Mouse (Mus musculus) heart, adult 2 months (tissue): ENCODE results near the gene Gm3072. TPM values are rescaled to one million over a fixed set of nuclear protein-coding genes. Genes with fewer than 3 reads are reported as not detected.
"Not testable (repeated sequence)": the region's sequence is repeated elsewhere in the genome, so short reads cannot be mapped to it uniquely, and the experiment has no call there.

Source experiments
- DNase-seq, 2 experiments: peaks; one replicate each; pipeline ENCODE4 v3.0.0; 2021
- H3K27ac ChIP-seq: fragments of 200-600 bp; 2 replicates; pipeline ENCODE4 v1.8.1; 2022
- H3K27me3 ChIP-seq: fragments of 200-500 bp; 2 replicates; pipeline ENCODE4 v1.6.1; 2012; ENCODE audit warnings: mild to moderate bottlenecking, low read length, inconsistent platforms, mixed read lengths; ENCODE audit not compliant: control insufficient read depth, insufficient read depth
- H3K36me3 ChIP-seq: fragments of 200-500 bp; 2 replicates; pipeline ENCODE4 v1.6.1; 2012; ENCODE audit warnings: low read length, inconsistent platforms; ENCODE audit not compliant: control insufficient read depth, insufficient read depth
- H3K4me1 ChIP-seq: fragments of 200-500 bp; 2 replicates; pipeline ENCODE4 v1.6.1; 2011; ENCODE audit warnings: low read length; ENCODE audit not compliant: control insufficient read depth, insufficient read depth
- H3K4me3 ChIP-seq: fragments of 200-600 bp; 2 replicates; pipeline ENCODE4 v1.8.1; 2022
- H3K79me2 ChIP-seq: fragments of 200-500 bp; replicated peaks from 2 replicates; pipeline ENCODE4 v1.6.1; 2012; ENCODE audit warnings: mild to moderate bottlenecking, inconsistent platforms, low read length, moderate library complexity, mixed read lengths; ENCODE audit not compliant: control insufficient read depth, insufficient read depth
- H3K9ac ChIP-seq: fragments of 200-500 bp; 2 replicates; pipeline ENCODE4 v1.6.1; 2012; ENCODE audit warnings: low read depth, mild to moderate bottlenecking, control low read depth, inconsistent platforms, low read length, mixed read lengths
- WGBS: fragments of 180-500 bp; shearing (Covaris S2); methylation state at CpG from one replicate; pipeline ENCODE4 v1.1.7; 2018; 5-methylcytosine and 5-hydroxymethylcytosine counted together
- intact Hi-C: fragments of 180-260 bp; cut with DNase I; formaldehyde crosslinking; loops from one replicate; pipeline ENCODE4 v1.15.1; 2025
- long read RNA-seq: library from polyadenylated mRNA; stranded (forward); transcript quantifications from one replicate; pipeline ENCODE4 v2.0.0, GENCODE M21; 2021
- polyA plus RNA-seq: library from polyadenylated mRNA; depleted of rRNA; stranded (reverse); fragments of >200 nt; gene quantifications from 2 replicates; pipeline ENCODE4 v1.2.3, GENCODE M21; 2012; rRNA removed
- total RNA-seq, 2 experiments: library from RNA; stranded (reverse); gene quantifications; 2 replicates each; pipeline ENCODE4 v1.2.3; 2021

The Gm3072 gene
- total RNA-seq (not detected), polyA plus RNA-seq (not detected in 2 replicates)
- long read RNA-seq, result 0 reads

DNA sequence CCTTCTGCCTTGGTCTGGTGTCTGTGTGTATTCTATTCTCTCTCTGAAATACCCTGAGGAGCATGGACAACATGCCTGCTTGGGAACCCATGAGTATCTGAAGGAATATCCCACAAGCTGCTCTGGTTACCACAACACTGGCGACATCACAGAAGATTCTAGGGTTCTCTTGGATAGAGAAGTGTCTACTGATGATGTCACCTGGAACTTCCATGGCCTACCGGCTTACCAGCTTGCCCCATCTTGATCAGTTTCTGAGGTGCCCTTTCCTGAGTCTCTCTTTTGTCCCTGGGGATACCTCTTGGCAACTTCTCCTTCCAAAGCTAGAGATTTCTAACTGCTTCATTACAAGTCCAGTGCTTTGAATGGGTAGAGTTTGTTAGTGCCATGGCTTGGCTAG is at the start of gene Gm3072:
Gene Gm3072 (minus strand): TSS at position 101 of the 400 bp plus-strand sequence.
- DNase-seq, result not testable (repeated sequence)
- WGBS, result 70% methylated on average over 1 of the region's 2 CpGs

GRCm38 (mm10) chr14:41648176-41648575 is 23.8 kb upstream of the Gm3072 start:
- H3K9ac ChIP-seq, H3K79me2 ChIP-seq, H3K4me1 ChIP-seq, H3K27me3 ChIP-seq, H3K36me3 ChIP-seq, intact Hi-C loops, DNase-seq, H3K27ac ChIP-seq, H3K4me3 ChIP-seq: not testable (repeated sequence)
- 91% methylated on average over 2 of the region's 2 CpGs for WGBS

More for the DNA sequence above, at the start of gene Gm3072:
- H3K4me3 ChIP-seq, H3K27me3 ChIP-seq, H3K27ac ChIP-seq, intact Hi-C loops, H3K79me2 ChIP-seq, H3K36me3 ChIP-seq, H3K4me1 ChIP-seq, H3K9ac ChIP-seq: not testable (repeated sequence)

DNA sequence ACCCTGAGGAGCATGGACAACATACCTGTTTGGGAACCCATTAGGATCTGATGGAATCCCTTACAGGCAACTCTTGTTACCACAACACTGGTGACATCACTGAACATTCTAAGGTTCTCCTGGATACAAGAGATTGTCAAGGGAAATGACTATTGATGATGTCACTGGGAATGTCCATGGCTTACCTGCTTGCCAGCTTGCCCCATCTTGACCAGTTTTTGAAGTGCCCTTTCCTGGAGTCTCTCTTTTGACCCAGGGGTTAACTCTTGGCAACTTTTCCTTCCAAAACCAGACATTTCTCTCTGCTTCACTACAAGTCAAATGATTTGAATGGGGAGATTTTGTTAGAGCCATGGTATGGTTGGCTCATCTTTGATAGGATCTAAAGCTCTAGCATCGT is 22.0 kb upstream of the Gm3072 start, which contains the start of gene Gm3676:
Gene Gm3676 (minus strand): TSS at position 101 of the 400 bp plus-strand sequence.
- H3K79me2 ChIP-seq, DNase-seq, H3K4me1 ChIP-seq, H3K9ac ChIP-seq, H3K27ac ChIP-seq, H3K36me3 ChIP-seq, intact Hi-C loops, H3K27me3 ChIP-seq, H3K4me3 ChIP-seq: not testable (repeated sequence)
- WGBS, result no CpG with 5 or more reads among the region's 1 CpGs

GRCm38 (mm10) chr14:41630144-41630543 is 5.7 kb upstream of the Gm3072 start:
- H3K36me3 ChIP-seq, H3K9ac ChIP-seq, H3K4me1 ChIP-seq, H3K4me3 ChIP-seq, intact Hi-C loops, H3K27ac ChIP-seq, DNase-seq, H3K27me3 ChIP-seq, H3K79me2 ChIP-seq: not testable (repeated sequence)
- 83% methylated on average over 9 of the region's 11 CpGs for WGBS

DNA sequence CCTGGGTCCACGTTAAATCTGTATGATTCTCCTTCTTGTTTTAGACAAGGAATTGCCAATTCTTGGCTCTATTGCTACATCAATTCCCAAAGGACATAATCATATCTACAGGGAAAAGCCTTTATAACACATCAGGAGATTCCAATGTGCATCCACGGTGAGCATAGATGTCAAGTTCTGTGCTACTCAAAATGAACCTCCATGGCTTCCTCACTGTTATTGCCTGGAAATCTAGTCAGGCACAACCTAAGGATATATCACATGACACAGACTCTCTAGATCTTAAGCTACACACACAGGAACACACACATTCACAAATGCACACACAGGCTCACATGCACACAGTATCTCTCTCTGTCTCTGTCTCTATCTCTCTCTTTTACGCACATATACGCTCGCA is 1.9 kb downstream of the Gm3072 start:
- DNase-seq, H3K4me3 ChIP-seq, H3K9ac ChIP-seq, H3K36me3 ChIP-seq, H3K79me2 ChIP-seq, H3K4me1 ChIP-seq, H3K27me3 ChIP-seq, intact Hi-C loops, H3K27ac ChIP-seq: not testable (repeated sequence)
- 88% methylated on average over 5 of the region's 5 CpGs for WGBS

GRCm38 (mm10) chr14:41610690-41611089 is 13.7 kb downstream of the Gm3072 start:
- WGBS, result 65% methylated on average over 1 of the region's 1 CpGs
- H3K4me1 ChIP-seq, H3K36me3 ChIP-seq, H3K79me2 ChIP-seq, H3K4me3 ChIP-seq, intact Hi-C loops, H3K9ac ChIP-seq, DNase-seq, H3K27ac ChIP-seq, H3K27me3 ChIP-seq: not testable (repeated sequence)

- DNase-seq, H3K36me3 ChIP-seq, H3K9ac ChIP-seq, H3K27me3 ChIP-seq, intact Hi-C loops, H3K4me1 ChIP-seq, H3K79me2 ChIP-seq, H3K27ac ChIP-seq, H3K4me3 ChIP-seq: not testable (repeated sequence)
- WGBS, result 85% methylated on average over 15 of the region's 15 CpGs
Observed at GRCm38 (mm10) chr14:41600935-41601334, 23.5 kb downstream of the Gm3072 start.

- H3K4me3 ChIP-seq, H3K9ac ChIP-seq, H3K27ac ChIP-seq, H3K27me3 ChIP-seq, DNase-seq, H3K36me3 ChIP-seq, H3K79me2 ChIP-seq, H3K4me1 ChIP-seq, intact Hi-C loops: not testable (repeated sequence)
- 83% methylated on average over 1 of the region's 1 CpGs for WGBS
Observed at GRCm38 (mm10) chr14:41586346-41586745, 38.1 kb downstream of the Gm3072 start.

- H3K9ac ChIP-seq, H3K36me3 ChIP-seq, DNase-seq, H3K27ac ChIP-seq, H3K27me3 ChIP-seq, H3K4me3 ChIP-seq, H3K4me1 ChIP-seq, H3K79me2 ChIP-seq, intact Hi-C loops: not testable (repeated sequence)
- WGBS, result no CpG with 5 or more reads among the region's 1 CpGs
Observed at GRCm38 (mm10) chr14:41572911-41573310, 51.5 kb downstream of the Gm3072 start, which contains the start of gene 1700049E17Rik2. Gene 1700049E17Rik2, plus strand, starts transcription at chr14:41573211.
